In the genomic region with DNA sequence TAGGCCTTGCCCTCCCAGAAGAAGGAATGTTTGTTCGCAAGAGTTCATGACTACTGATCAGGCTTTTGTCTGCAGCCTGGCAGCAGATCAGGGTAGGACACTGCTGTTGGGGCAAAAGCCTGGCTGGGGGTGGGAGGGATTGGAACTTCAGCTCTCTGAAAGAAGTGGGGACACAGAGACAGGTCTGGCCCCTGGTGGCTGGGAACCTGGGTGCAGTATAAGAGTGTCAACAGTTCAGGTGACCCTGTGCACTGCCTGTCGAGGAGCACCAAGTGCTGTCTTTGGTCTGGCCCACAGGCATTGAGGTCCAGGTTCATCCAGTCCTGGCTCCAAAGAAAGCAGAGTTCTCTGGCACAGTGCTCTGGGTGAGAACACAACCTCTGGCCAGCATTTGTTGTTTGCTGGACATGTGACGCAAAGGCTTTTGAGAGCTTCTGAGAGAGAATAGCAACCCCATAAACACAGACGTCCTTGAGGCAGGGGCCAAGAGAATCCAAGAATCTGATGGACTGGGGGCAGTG, we compare ENCODE assay signal across 8 mouse cellular contexts.
DNase-seq lines count a peak whose midpoint lies in the region; ATAC-seq lines count a peak whose summit lies in the region.

No protein-coding gene starts in this region.

- peak; percentile 42 for DNase-seq in layer of hippocampus, adult 11-12 months (ENCODE audit: low spot score)
- no peak for DNase-seq in layer of hippocampus, postnatal 25 days (ENCODE audit: extremely low spot score in 1 of 2, low spot score in 1 of 2)
- peak; percentile 81 for DNase-seq in heart, adult 9 months (ENCODE audit: low spot score in 2 of 2)
- DNase-seq in left cerebral cortex, postnatal 14 days (ENCODE audit: low spot score in 2 of 2), result peak; percentile 20 to 50
- DNase-seq in testis, postnatal 14 days (ENCODE audit: low spot score), result peak; percentile 37
- DNase-seq in spleen, postnatal 10 days (ENCODE audit: low spot score in 2 of 2), result no peak

- intact Hi-C loops in left cerebral cortex, postnatal 14 days (cut with DNase I), result loop anchor here (10.0 kb wide), 1 partner anchor 74 kb away; no protein-coding TSS in a partner anchor

- no peak for ATAC-seq in erythroid progenitor cell, adult 5-6 weeks (replicated peaks; ENCODE audit: low FRiP score, poor library complexity, severe bottlenecking)

- H3K4me3 ChIP-seq in brown adipose tissue, adult 24 weeks (ENCODE audit: insufficient read depth, low read depth, low read length), result no peak overlapping the region

- H3K27ac ChIP-seq in brown adipose tissue, adult 24 weeks (replicated peaks; ENCODE audit: low read depth, low read length), result peak overlapping the region; percentile 44

- H3K4me1 ChIP-seq in brown adipose tissue, adult 24 weeks (ENCODE audit: control insufficient read depth, insufficient read depth, insufficient read length, low read length), result peaks cover 22% of the 10 kb centered on the region; the same call in 1 of the 2 replicates

Comparison
In these comparisons a context has a peak if more than half of its experiments do, and no peak if none do; other contexts are left out.
1. DNase-seq: peak in layer of hippocampus, adult 11-12 months (single experiment), heart, adult 9 months (2 of 2), left cerebral cortex, postnatal 14 days (2 of 2) and testis, postnatal 14 days (single experiment); none in layer of hippocampus, postnatal 25 days (0 of 2) and spleen, postnatal 10 days (0 of 2).